Mouse (Mus musculus): ENCODE data around the gene Pou1f1.

Pou1f1 gene

DNA sequence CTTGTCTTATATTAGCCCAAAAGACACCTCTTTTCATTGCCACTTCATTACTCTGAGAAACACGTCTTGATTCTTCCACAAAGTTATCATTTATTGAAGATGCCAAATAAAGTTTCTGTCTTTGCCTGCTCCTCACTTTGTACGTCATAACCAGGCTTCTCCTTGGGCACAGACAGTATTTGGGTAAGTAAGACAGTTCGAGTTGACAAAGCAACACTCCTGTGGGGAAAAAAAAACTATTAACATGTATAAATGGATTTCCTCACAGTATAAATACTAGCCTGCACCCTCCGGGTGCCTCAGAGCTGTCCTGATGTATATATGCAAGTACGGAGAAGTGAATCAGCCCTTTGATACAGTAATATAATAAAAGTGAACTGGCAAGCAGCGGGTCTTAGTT, at the start of gene Pou1f1:
Gene Pou1f1, plus strand, starts transcription at position 301 of the 400 bp plus-strand sequence.
- no peak for DNase-seq (ENCODE audit: low spot score in 2 of 2)

DNA sequence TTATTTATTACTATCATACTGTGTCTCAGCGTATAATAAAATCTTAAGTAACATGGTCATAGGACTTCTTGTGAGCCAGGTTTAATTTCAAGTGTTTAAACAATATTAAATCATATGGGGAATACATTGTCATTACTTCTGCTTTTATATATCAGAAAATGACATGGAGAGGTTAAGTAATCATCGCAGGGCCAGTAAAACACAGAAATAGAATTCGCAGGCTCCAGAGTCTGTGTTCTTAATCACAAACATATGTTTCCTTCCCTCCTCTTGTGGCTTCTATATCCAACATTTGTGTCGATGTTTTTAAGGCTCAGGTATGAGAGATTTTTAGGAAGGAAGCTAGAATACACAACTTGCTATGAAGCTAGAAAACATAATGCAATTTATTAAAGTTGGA, 49.7 kb upstream of the Pou1f1 start:
- DNase-seq (ENCODE audit: low spot score in 2 of 2): no peak

DNA sequence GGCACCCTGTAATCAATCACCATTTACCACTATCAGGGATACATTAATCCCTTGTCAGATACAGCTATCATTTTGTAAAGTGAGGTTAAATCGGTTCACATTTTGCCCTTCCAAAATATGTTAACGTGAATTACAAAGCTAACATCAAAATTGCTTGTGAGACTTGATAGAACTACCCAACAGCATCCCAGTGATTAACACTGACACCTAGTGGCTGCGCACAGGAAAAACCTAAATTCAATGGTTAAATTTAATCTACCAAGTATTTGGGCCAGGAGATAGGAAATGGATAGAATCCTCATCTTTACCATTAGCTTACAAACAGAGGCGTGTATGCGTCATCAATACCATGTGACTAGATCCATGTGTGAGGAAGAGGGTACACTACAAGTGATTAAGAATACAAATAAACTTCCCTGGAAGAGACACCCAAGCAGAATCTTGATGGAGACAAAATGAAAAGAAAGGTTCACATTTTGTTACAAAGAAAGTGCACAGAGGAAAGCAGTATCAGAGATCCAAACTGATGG, 47.8 kb upstream of the Pou1f1 start:
- peak in 1 of 2 experiments; percentile 21 for DNase-seq (ENCODE audit: low spot score in 2 of 2)

DNA sequence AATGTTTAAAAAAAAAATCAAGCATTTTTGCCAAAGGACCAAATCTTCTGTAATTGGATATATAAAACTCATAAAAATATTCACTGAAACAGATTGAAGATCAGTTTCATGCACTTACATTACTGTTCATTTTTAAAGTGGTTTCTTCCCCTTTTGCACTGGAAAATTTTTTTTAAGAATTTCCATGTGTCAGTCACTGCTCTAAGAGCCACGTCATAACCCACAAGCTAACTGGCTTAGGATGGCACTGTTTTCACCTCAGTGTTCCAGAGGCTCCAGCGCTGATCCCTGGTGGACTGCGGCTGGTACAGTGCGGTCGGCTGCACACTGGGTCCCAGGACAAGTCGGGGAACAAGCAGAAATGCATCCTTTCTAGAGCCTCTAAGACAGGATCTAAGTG, 34.6 kb upstream of the Pou1f1 start:
- no peak for DNase-seq (ENCODE audit: low spot score in 2 of 2)

DNA sequence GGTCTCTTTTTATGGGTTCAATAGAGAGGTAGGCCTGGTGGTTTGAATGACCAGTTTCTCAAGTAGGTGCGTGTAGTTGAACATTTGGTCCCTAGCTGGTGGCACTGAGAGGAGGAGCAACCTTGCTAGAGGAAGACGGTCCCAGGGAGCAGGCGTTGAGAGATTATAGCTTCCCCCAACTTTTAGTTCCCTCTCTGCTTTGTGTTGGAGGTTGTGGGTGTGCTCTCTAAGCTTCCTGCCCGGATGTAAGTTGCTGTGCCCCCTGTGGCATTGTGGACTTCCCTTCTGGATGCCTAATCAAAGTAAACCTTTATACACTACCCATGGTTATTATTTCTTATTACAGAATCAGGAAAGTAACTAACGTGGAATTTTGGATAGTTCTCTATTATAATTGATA, 24.3 kb upstream of the Pou1f1 start:
- DNase-seq (ENCODE audit: low spot score in 2 of 2): no peak

DNA sequence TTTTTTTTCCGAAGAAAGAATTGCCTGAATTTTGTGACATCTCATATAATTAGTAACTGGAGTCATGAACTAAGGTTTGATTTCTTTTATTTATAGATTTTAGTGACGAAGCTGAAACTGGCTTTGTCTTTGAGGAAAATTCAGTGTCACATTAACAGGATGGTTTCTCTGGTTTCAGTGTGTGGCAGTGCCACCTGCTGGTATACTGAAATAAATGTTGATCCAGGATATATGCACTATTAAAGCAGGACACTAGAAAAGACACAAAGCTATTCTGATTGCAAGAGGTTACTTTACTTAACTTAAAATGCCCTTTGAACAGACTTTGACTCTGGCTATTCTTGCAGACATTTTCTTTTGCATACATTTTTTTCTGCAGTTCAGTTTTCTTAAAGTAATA, 23.3 kb upstream of the Pou1f1 start:
- DNase-seq (ENCODE audit: low spot score in 2 of 2): peak in 1 of 2 experiments; percentile 12

DNA sequence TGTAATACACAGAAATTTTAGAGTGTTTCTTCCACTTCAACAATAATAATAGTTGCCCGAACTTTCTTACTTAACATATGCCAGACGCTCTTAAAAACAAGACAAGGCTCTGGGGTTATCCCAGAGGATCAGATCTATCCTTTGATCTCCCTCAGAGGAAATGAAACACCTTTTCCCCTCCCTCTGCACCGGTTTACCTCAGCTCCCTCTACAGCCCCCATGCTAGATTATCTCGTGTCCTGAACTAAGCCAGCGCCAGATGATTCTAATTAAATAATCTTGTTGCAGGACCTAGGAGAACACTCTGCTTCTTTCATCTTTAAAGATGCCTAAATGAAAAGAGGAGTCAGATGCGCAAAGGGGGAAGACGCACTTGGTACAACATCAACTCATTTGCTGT, 6.1 kb upstream of the Pou1f1 start:
- no peak for DNase-seq (ENCODE audit: low spot score in 2 of 2)

DNA sequence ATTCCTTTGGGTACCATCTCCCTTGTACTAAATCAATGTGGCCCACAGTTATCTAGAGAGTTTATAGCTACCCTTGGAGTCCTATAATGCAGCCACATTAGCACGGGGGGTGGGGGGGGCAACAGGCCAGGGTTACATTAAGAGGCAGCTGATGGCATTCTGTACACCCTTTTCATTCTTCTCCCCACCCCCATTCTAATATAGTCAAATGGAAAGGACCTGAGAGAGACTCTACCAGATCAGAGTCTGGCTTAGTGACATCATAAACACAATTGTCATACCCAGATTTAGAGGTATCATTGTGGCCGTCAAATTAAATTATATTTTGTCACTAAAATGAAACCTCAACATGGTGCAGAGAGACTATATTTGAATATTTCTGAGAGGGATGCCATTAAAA, 5.7 kb downstream of the Pou1f1 start:
- no peak for DNase-seq (ENCODE audit: low spot score in 2 of 2)

DNA sequence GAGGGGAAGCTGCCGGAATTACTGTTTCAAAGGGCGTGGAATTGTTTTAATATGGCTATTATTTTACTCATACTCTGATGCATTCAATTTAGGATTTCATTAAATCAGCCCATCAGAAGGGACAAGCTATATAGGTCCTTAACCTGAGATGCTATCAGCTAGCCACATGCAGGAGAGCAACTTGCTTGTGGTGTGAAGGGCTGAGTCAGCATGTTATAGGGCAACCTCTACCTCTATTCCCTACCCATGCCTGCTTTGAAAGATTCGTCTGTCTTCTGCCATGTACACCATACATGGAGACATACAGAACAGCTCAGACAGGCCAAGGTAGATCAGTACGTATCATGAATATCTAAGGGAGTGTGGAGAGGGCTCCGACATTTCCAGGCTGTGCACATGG, 6.4 kb downstream of the Pou1f1 start:
- DNase-seq (ENCODE audit: low spot score in 2 of 2): no peak

DNA sequence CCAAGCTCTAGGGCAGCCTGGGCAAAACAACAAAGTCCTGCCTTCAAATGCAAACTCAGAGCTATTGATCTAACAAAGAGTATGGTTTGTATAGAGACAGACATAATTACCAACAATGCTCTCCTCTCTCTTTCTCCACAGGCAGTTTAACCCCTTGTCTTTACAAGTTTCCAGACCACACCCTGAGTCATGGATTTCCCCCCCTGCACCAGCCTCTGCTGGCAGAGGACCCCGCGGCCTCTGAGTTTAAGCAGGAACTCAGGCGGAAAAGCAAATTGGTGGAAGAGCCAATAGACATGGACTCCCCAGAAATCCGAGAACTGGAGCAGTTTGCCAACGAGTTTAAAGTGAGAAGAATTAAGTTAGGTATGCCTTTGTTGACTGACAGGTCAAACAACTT, 9.3 kb downstream of the Pou1f1 start:
- DNase-seq (ENCODE audit: low spot score in 2 of 2): no peak

DNA sequence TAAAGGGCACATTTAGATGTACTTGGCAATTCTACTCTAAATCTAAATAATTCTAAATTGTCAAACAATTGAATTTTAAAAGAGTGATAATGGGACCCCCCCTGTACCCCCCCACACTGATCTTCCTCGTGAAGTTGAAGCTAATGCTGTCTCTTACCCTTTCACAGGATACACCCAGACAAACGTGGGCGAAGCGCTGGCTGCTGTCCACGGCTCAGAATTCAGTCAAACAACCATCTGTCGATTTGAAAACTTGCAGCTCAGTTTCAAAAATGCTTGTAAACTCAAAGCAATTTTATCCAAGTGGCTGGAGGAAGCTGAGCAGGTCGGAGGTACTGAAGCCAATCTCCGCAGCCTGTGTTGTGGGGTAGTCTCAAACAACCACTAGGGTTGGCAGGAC, 11.4 kb downstream of the Pou1f1 start:
- peak in 1 of 2 experiments; percentile 4 for DNase-seq (ENCODE audit: low spot score in 2 of 2)

DNA sequence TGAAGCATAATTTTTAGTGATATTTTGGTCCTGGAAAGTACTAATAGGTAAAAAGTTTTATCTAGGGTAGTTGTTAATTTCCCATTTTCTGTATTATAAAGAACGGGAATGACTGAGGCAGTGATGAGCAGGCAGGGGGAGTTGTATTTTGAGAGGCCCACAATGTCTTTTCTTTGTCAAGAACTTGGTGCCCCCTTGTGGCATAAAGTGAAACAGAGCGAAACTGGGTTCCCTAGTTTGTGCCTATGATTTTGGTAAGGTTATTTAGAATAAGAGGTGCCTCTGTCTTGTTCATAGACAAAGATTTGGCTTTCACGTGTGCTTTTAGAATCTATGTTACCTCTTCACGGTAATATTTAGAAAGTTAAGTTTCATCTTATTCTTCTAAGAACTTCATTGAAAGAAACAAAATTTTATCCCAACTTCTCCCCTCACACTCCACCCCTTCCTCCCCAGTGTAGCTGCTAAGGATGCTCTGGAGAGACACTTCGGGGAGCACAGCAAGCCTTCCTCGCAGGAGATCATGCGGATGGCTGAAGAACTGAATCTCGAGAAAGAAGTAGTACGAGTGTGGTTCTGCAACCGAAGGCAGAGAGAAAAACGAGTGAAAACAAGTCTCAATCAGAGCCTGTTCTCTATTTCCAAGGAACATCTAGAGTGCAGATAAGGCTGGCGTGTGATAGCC, 13.1 kb downstream of the Pou1f1 start:
- DNase-seq (ENCODE audit: low spot score in 2 of 2): peak in 1 of 2 experiments; percentile 39

DNA sequence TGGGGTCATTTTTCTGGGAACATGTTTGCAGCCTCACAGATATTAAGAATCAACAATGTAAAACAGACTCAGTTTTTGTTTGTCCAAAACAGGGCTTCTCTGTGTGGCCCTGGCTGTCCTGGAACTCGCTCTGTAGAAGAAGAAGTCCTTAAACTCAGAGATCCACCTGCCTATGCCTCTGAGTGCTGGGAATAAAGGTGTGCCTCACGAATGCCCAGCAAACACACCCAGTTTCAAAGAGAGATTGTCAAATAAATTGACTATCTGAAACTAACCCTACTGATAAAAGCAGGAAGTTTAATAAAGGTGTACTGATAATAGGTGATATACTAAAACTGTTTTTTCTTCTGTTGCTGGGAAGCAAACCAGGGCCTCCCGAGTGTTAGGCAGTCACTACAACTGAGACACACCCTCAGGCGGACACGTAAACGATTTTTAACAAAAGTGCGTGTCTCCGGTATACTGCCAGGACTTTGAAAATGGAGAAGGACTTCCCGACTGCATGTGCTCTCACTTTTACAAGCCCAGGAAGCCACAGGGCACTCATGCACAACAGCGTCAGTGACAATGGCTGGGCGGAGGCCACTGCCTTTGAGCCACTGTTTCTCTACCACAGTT, 23.5 kb downstream of the Pou1f1 start:
- no peak for DNase-seq (ENCODE audit: low spot score in 2 of 2)

DNA sequence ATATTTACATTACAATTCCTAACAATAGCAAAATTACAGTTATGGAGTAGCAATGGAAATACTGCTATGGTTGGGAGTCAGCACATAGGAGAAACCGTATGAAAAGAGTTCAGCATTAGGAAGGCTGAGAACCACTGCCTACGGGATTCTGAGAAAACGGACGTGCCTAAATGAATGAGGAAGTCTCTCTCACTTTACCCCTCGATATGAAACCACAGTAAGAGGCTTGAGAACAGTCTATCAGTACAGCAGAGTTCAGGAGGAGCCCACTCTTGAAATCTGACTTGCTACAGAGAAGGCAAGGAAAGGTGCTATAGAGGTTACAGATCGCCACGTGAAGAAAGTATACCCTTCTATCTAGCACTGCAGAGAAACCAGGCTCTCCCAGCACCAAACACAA, 28.6 kb downstream of the Pou1f1 start:
- no peak for DNase-seq (ENCODE audit: low spot score in 2 of 2)

DNA sequence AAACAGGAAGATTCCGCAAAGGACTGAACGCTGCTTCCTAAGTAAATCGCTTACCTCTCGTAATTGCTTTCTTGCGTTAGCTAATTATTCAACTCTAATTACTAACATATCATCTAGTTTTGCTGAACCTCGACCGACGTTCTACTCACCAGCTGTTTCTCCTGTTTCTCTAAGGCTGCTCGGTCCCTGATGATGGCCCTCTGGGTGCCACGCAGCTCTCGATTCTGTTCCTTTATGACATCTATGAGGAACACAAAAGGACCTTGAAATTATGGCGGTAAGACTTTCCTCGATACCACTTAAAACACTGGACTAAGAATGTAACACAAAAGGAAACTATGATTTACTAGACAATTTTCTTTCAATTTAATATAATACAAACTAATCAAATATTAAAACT, 30.5 kb downstream of the Pou1f1 start:
- DNase-seq (ENCODE audit: low spot score in 2 of 2): no peak

DNA sequence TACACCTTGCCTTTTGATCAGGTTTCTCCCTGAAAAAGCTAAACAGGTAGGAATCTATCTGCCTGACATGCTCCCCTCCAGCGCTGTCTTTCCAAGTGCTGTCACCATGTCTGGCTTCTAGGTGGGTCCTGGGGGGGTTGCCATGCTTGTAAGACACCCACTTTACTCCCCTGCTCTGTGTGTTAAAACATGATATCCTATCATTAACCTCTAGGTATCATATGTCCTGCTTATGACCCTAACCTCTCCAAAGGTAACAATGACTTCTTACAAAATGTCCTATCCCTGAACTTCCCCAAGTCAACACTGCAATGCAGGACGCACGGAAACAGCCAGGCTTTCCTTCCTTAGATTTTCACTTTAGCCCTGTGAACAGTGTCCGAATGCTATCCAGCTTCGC, 34.0 kb downstream of the Pou1f1 start:
- DNase-seq (ENCODE audit: low spot score in 2 of 2): no peak

DNA sequence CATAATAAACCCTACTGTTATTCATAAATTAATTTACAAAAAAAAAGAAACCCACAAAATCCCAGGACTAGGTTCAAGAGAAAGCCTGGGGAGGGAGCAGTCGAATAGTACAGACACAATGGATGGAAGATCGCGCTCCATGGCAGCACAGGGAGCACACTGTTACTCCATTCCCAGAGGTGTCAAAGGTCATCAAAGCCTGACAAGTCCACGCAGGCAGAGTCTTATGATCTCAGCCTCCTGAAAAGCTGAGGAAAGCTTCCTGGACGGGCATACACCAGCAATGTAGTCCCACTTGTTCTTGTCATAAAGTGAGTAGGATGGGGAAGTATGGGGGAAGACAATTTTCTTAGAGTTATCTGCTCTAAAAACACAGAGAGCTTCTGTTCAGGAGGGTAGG, 37.1 kb downstream of the Pou1f1 start:
- no peak for DNase-seq (ENCODE audit: low spot score in 2 of 2)

DNA sequence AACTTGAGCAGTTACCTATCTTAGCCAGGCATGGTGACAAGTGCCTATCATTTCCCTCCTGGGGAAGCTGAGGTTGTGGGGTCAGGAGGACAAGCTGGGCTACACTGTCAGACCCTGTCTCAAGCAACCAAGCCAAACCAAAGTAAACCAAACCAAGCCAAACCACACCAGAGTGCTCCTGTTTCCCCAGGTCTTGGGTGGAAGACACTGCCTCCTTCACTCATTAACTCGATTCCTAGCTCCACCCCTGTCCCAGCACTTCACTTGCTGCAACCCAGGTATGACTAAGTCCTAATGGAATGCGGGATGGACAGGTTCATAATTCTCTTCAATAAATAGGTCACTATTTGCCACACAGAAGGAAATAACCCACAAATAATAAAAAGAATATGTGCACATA, 39.3 kb downstream of the Pou1f1 start:
- DNase-seq (ENCODE audit: low spot score in 2 of 2): no peak

DNA sequence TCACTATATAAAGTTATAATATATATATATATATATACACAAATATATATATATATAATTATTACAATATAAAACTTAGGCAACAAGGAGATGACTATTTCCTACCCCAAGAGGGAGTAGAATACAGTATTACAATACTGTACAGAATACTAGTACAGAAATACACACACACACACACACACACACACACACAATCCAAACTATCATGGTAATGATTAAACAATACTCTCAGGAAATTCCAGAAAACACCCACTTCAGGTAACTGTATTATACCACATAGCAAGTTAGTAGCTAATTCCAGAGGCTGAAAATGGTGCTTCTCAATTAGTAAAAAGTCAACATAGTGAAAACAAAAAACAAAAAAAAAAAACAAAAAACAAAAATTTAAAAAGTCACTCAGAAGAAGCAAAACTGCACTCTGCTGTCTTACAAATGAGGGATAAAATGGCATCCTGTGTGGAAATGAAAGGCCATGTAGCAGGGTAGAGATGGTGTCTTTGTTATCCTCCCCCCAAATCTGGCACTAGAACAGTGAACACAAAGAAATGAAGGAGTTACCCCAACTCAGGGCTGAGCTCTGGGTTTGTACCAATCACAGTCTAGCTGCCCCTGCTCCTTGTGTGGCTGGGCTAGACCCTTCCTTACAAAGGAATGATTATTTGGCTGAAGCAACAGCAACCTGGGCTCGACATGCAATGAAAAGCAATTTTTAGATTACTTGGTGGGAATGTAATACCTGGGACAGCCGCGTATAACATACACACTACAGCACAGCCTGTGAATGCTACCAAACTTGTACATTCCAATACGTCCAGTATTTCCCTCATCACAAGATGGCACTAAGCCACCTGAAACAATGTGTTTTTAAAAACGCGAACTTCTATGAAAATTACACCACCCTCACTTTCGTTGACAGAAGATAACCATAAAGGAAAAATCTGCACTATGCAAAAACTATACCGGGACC, 41.0 kb downstream of the Pou1f1 start:
- no peak for DNase-seq (ENCODE audit: low spot score in 2 of 2)

DNA sequence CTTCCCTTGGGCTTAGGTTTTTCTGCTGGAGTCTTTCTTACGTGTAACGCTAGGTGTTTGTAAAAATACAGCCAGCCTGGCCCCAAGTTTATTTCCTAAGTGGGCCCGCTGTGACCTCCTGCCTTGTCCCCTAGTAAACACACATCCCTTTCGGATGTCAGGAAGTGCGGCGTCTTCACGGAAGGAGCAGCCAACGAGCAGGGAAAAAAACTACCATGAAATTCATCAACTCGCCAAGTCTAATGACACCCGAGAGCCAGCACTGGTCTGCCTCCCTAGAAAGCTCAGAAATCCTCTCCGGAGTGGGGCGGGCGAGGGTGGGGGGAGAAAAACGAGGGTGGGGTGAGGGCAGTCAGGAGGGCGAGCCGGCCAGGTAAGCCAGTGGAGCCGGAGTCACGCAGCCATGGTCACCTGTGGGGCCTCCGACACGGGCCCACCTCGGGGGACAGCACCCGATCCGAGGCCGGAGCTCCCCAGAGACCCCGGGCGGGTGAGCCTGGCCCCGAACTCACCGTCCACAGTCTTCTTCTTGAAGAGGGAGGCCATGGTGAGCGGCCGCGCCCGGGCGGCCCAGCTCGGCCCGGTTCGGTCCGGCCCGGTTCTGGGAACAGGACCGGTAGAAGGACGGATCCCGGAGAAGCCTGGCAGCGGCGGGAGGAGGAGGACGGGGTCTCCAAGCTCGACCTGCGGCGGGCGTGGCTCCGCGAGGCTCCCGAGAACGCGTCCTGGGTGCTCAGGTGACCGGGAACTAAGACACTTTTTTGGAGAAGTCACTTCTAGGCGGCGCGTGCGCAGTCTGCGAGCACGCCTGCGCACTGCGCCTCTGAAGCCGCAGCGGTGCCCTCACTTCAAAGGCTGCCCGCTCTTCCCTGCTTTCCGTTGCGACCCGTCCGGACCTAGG, 41.9 kb downstream of the Pou1f1 start, which contains the start of gene Chmp2b:
Gene Chmp2b, minus strand, starts transcription at position 764 of the 901 bp plus-strand sequence.
- DNase-seq (ENCODE audit: low spot score in 2 of 2): peak; percentile 55 to 82

DNA sequence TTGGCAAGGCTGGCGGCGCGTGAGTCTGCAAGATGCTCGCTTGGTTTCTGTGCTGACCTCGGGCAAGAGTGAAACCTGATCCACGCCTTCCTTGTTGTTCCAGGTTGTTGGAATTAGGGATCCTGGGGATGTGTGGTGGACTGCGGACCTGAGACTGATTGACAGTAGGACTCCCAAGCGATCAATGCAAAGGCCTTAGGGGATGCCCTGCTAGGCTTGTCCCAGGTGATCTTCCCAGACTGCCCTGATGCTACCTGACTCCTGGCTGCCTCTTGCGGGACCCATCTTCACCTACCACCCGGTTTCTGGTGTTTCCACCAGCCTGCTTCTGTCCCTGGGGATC, 42.5 kb downstream of the Pou1f1 start:
- DNase-seq (ENCODE audit: low spot score in 2 of 2): no peak
